In the genomic region with DNA sequence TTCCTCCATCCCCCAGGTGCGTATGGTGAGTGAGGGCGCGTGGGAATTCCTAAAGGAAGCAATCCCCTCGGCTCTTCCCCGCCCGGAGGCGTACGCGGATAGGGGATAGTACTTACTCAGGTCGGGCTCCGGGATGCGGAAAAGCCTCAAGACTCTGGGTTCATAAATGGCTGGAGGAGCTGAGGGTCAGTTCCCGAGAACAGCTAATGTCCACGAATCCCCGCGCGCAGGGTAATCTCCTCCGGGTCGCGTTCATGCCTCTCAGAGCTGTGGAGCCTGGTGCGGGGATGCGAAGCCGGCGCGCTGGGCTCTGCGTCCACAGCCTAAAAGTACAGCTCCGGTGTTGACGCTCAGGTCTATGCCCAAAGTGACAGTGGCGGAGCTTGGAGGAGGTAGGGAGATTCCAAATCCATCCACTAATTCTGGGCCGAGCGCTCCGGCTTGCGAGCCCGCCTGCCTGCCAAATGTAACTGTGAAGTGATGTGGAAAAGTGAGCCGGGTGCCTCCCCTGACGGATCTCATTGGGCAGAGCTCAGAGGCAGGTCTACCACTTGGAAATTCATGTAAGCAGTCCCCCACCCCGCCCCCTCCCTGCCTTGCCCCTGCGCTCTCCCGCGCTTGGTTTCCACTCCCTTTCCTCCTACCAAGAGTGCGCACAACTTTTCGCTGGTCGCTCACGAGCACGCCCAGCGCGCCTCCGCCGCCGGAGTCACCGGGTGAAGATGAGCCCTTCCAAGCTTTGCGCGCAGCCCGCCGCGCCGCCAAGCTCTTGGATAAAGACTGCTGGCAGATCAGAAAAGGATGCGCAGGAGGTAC, we compare ENCODE assay signal across 8 mouse cellular contexts. TPM values are rescaled to one million over a fixed set of nuclear protein-coding genes. Genes with fewer than 3 reads are reported as not detected.
DNase-seq lines count a peak whose midpoint lies in the region; ATAC-seq and TF ChIP-seq lines count a peak whose summit lies in the region.

A gene (minus strand): TSS at position 506 of the 816 bp plus-strand sequence.

- H3K4me2 ChIP-seq in forebrain, postnatal 0 days (ENCODE audit: low read depth), result peak within 1 kb of the TSS; percentile 85
- H3K4me2 ChIP-seq in intestine, embryonic 15.5 days (replicated peaks), result peak within 1 kb of the TSS; percentile 82
- H3K4me2 ChIP-seq in liver, embryonic 12.5 days, result peak within 1 kb of the TSS; percentile 39

- H3K4me3 ChIP-seq in cerebellum, adult 2 months (replicated peaks; ENCODE audit: insufficient read depth, low read depth, low read length), result peak within 1 kb of the TSS; percentile 82
- H3K4me3 ChIP-seq in forebrain, postnatal 0 days (ENCODE audit: low read depth, low read length), result peak within 1 kb of the TSS; percentile 72
- H3K4me3 ChIP-seq in intestine, embryonic 15.5 days (replicated peaks), result peak within 1 kb of the TSS; percentile 38
- peak within 1 kb of the TSS; percentile 13; the same call in 1 of the 2 replicates for H3K4me3 ChIP-seq in liver, embryonic 12.5 days

- peak; percentile 65; the same call in 1 of the 2 replicates for TF ChIP-seq POLR2A in cerebellum, adult 2 months (IDR thresholded peaks at IDR 0.05; ENCODE audit: borderline replicate concordance, insufficient read depth, low read length)

- DNase-seq in adrenal gland, postnatal 10 days, result peak; percentile 12
- no peak for DNase-seq in adrenal gland, postnatal 36 days
- peak; percentile 91 to 93 for DNase-seq in cerebellum, adult 2 months
- peak; percentile 86 for DNase-seq in forebrain, postnatal 0 days
- DNase-seq in right cerebral cortex, postnatal 36 days (ENCODE audit: low spot score in 2 of 2), result peak; percentile 76 to 85
- DNase-seq in gastrocnemius, postnatal 10 days, result no peak

- peak within 1 kb of the TSS; percentile 65 for H3K9ac ChIP-seq in forebrain, postnatal 0 days
- no peak within 1 kb of the TSS for H3K9ac ChIP-seq in intestine, embryonic 15.5 days
- H3K9ac ChIP-seq in liver, embryonic 12.5 days, result no peak within 1 kb of the TSS

- WGBS in cerebellum, adult 2 months, result under 1% methylated on average over 58 of the region's 58 CpGs
- WGBS in forebrain, postnatal 0 days, result under 1% methylated on average over 58 of the region's 58 CpGs
- under 1% methylated on average over 57 of the region's 58 CpGs for WGBS in intestine, embryonic 15.5 days
- WGBS in liver, embryonic 12.5 days (ENCODE audit: insufficient replicate concordance), result 3% methylated on average over 58 of the region's 58 CpGs

- no peak for TF ChIP-seq CTCF in cerebellum, adult 2 months (IDR thresholded peaks at IDR 0.05; ENCODE audit: borderline replicate concordance, insufficient read depth, low read depth, low read length)
- TF ChIP-seq CTCF in forebrain, postnatal 0 days (IDR thresholded peaks at IDR 0.05; ENCODE audit: low read depth), result no peak

- H3K27ac ChIP-seq in cerebellum, adult 2 months (ENCODE audit: insufficient read depth, low read length), result peak within 1 kb of the TSS; percentile 88
- peak within 1 kb of the TSS; percentile 80 for H3K27ac ChIP-seq in forebrain, postnatal 0 days (ENCODE audit: low read depth, low read length)
- no peak within 1 kb of the TSS for H3K27ac ChIP-seq in intestine, embryonic 15.5 days
- no peak within 1 kb of the TSS for H3K27ac ChIP-seq in liver, embryonic 12.5 days

- no peaks in the 10 kb centered on the region for H3K27me3 ChIP-seq in cerebellum, adult 2 months (ENCODE audit: control insufficient read depth, insufficient read depth, low read length)
- H3K27me3 ChIP-seq in forebrain, postnatal 0 days (ENCODE audit: insufficient read depth, low read length), result no peaks in the 10 kb centered on the region
- H3K27me3 ChIP-seq in intestine, embryonic 15.5 days (replicated peaks), result peaks cover 32% of the 10 kb centered on the region
- peaks cover 41% of the 10 kb centered on the region for H3K27me3 ChIP-seq in liver, embryonic 12.5 days (replicated peaks)

- H3K36me3 ChIP-seq in forebrain, postnatal 0 days (ENCODE audit: insufficient read depth), result no peaks in the 10 kb centered on the region
- no peaks in the 10 kb centered on the region for H3K36me3 ChIP-seq in intestine, embryonic 15.5 days
- no peaks in the 10 kb centered on the region for H3K36me3 ChIP-seq in liver, embryonic 12.5 days

- peak; percentile 89 for ATAC-seq in forebrain, postnatal 0 days
- ATAC-seq in intestine, embryonic 15.5 days, result peak; percentile 79
- ATAC-seq in liver, embryonic 12.5 days, result no peak

- peaks cover 2% of the 10 kb centered on the region; the same call in 1 of the 2 replicates for H3K4me1 ChIP-seq in cerebellum, adult 2 months (ENCODE audit: control insufficient read depth, insufficient read depth, low read length)
- H3K4me1 ChIP-seq in forebrain, postnatal 0 days (ENCODE audit: insufficient read depth), result no peaks in the 10 kb centered on the region
- peaks cover 17% of the 10 kb centered on the region for H3K4me1 ChIP-seq in intestine, embryonic 15.5 days (replicated peaks)
- H3K4me1 ChIP-seq in liver, embryonic 12.5 days, result no peaks in the 10 kb centered on the region

- no peaks in the 10 kb centered on the region for H3K9me3 ChIP-seq in forebrain, postnatal 0 days (ENCODE audit: low read length)
- no peaks in the 10 kb centered on the region for H3K9me3 ChIP-seq in intestine, embryonic 15.5 days
- H3K9me3 ChIP-seq in liver, embryonic 12.5 days (replicated peaks), result no peaks in the 10 kb centered on the region

RNA-seq across cellular contexts. Expression of the gene that starts here (rescaled TPM):
- under 1 TPM; 0.27 to 0.94 TPM for total RNA-seq in adrenal gland, postnatal 10 days (2021)
- not detected for total RNA-seq in adrenal gland, postnatal 36 days (2021)
- polyA plus RNA-seq in cerebellum, adult 2 months (2012; rRNA removed), result 22.9 and 23.7 TPM in 2 replicates
- total RNA-seq in forebrain, postnatal 0 days (2014; rRNA removed), result 111 and 115 TPM in 2 replicates
- polyA plus RNA-seq in forebrain, postnatal 0 days (2015; fragmentation: Nextera tagmentation; extraction: Ambion mirVana), result 40.1 and 63.1 TPM in 2 replicates
- polyA plus RNA-seq in intestine, embryonic 15.5 days (2015; fragmentation: Nextera tagmentation; extraction: Ambion mirVana), result 1.1 and 1.3 TPM in 2 replicates
- polyA plus RNA-seq in liver, embryonic 12.5 days (2016; fragmentation: Nextera tagmentation; extraction: Ambion mirVana), result 0.06 and 0.13 TPM in 2 replicates
- total RNA-seq in gastrocnemius, postnatal 10 days (2021), result under 1 TPM; 0.38 to 0.41 TPM

Comparison
In these comparisons a context has a peak if more than half of its experiments do, and no peak if none do; other contexts are left out.
1. RNA of the gene that starts here (total RNA-seq): 111 to 115 TPM in forebrain, postnatal 0 days; 0.27 to 0.94 TPM in adrenal gland, postnatal 10 days, 0.38 to 0.41 TPM in gastrocnemius, postnatal 10 days and not detected in adrenal gland, postnatal 36 days; every median in the first group is over 10 times any median in the second.
2. RNA of the gene that starts here (polyA plus RNA-seq): 40.1 to 63.1 TPM in forebrain, postnatal 0 days and 22.9 to 23.7 TPM in cerebellum, adult 2 months; 1.1 to 1.3 TPM in intestine, embryonic 15.5 days and 0.06 to 0.13 TPM in liver, embryonic 12.5 days; every median in the first group is over 10 times any median in the second.
3. Peak in DNase-seq in adrenal gland, postnatal 10 days; RNA of the gene not detected or under 1 TPM.
4. DNase-seq: peak in cerebellum, adult 2 months (2 of 2), forebrain, postnatal 0 days (single experiment) and right cerebral cortex, postnatal 36 days (2 of 2); none in adrenal gland, postnatal 36 days (0 of 2) and gastrocnemius, postnatal 10 days (single experiment).
5. H3K27ac ChIP-seq: peak in cerebellum, adult 2 months (single experiment) and forebrain, postnatal 0 days (single experiment); none in intestine, embryonic 15.5 days (single experiment) and liver, embryonic 12.5 days (single experiment).
6. H3K4me3 ChIP-seq: peak in every context shown above with its lines; median percentile 82 in cerebellum, adult 2 months; 72 in forebrain, postnatal 0 days; 38 in intestine, embryonic 15.5 days; 13 in liver, embryonic 12.5 days.
7. Peak in every context shown above with its lines, with median percentiles within 50 percentile points of each other: H3K4me2 ChIP-seq.